Mouse (Mus musculus) activated CD4-positive, CD25-positive, alpha-beta regulatory T cell, adult 9 weeks (primary cell): ENCODE measurements around the gene Chrng. TPM values are rescaled to one million over a fixed set of nuclear protein-coding genes. Genes with fewer than 3 reads are reported as not detected.

Experiments
- polyA plus RNA-seq: library from polyadenylated mRNA; unstranded; fragments of 100-300 nt; shearing (Covaris generic); gene quantifications from one replicate; pipeline ENCODE4 v1.2.1, GENCODE M21; 2017

Gene Chrng
- not detected for polyA plus RNA-seq

GRCm38 (mm10) chr1:87204465-87204864, at the start of gene Chrng:
Gene Chrng, plus strand, starts transcription at chr1:87204657.

GRCm38 (mm10) chr1:87156199-87156587, 48.3 kb upstream of the Chrng start, which contains the start of gene Ecel1:
Gene Ecel1, minus strand, starts transcription at chr1:87156521.

GRCm38 (mm10) chr1:87183013-87183412, 21.4 kb upstream of the Chrng start, which contains the start of gene Prss56:
Gene Prss56, plus strand, starts transcription at chr1:87183313.

GRCm38 (mm10) chr1:87190429-87190828, 14.0 kb upstream of the Chrng start, which contains the start of gene Chrnd:
Gene Chrnd, plus strand, starts transcription at chr1:87190607.

GRCm38 (mm10) chr1:87213735-87214704, 9.6 kb downstream of the Chrng start, which contains the start of gene Eif4e2:
Gene Eif4e2, plus strand, starts transcription at chr1:87213914.

Other genes with a start within 250 kb of the Chrng start
- not detected for gene Alppl2, start 114.7 kb upstream of the Chrng start, polyA plus RNA-seq
- not detected for gene Alpi, start 103.1 kb upstream of the Chrng start, polyA plus RNA-seq
- not detected for gene Akp3, start 79.7 kb upstream of the Chrng start, polyA plus RNA-seq
- gene Ecel1, start 48.1 kb upstream of the Chrng start, polyA plus RNA-seq: 0.45 TPM
- not detected for gene Prss56, start 21.3 kb upstream of the Chrng start, polyA plus RNA-seq
- not detected for gene Chrnd, start 14.1 kb upstream of the Chrng start, polyA plus RNA-seq
- 139 TPM for gene Eif4e2, start 9.3 kb downstream of the Chrng start, polyA plus RNA-seq
- gene Efhd1, start 59.7 kb downstream of the Chrng start, polyA plus RNA-seq: not detected
- gene Gigyf2, start 122.3 kb downstream of the Chrng start, polyA plus RNA-seq: 69.7 TPM
- gene Kcnj13, start 190.1 kb downstream of the Chrng start, polyA plus RNA-seq: 0.75 TPM